Mouse (Mus musculus) liver (tissue): ENCODE measurements at regions not wholly inside any gene's neighbourhood (a gene's known extent, or its start where the extent isn't known, plus 50 kb on each side); places are given as distances from the start of the nearest gene placed in this dataset.

Experiments used
- DNase-seq: peaks from one replicate; pipeline ENCODE4 v3.0.0-alpha.2; 2020; ENCODE audit warnings: mixed read lengths

GRCm38 (mm10) chr12:6211266-6211665 lies 835.8 kb upstream of the Klhl29 start:
- DNase-seq = no peak

GRCm38 (mm10) chr12:6189232-6189631 lies 813.8 kb upstream of the Klhl29 start:
- DNase-seq = no peak

- DNase-seq = no peak
Measured at GRCm38 (mm10) chr12:6168795-6169194, 793.3 kb upstream of the Klhl29 start.

- DNase-seq = no peak
Measured at GRCm38 (mm10) chr12:6154287-6154686, 778.8 kb upstream of the Klhl29 start.

- DNase-seq = no peak
Measured at GRCm38 (mm10) chr12:6151476-6151875, 776.0 kb upstream of the Klhl29 start.

GRCm38 (mm10) chr12:6132451-6132850 lies 757.0 kb upstream of the Klhl29 start:
- DNase-seq = no peak

- DNase-seq = no peak
Measured at GRCm38 (mm10) chr12:6119557-6119956, 744.1 kb upstream of the Klhl29 start.

GRCm38 (mm10) chr12:6115254-6115653 lies 739.8 kb upstream of the Klhl29 start:
- no peak for DNase-seq

GRCm38 (mm10) chr12:6097295-6097694 lies 721.8 kb upstream of the Klhl29 start:
- no peak for DNase-seq

GRCm38 (mm10) chr12:6087627-6088350 lies 712.3 kb upstream of the Klhl29 start:
- DNase-seq = no peak

GRCm38 (mm10) chr12:6087071-6087470 lies 711.6 kb upstream of the Klhl29 start:
- no peak for DNase-seq

GRCm38 (mm10) chr12:6046866-6047689 lies 671.6 kb upstream of the Klhl29 start:
- DNase-seq = no peak

GRCm38 (mm10) chr12:6046110-6046509 lies 670.6 kb upstream of the Klhl29 start:
- no peak for DNase-seq

- DNase-seq = peak; percentile 3
Measured at GRCm38 (mm10) chr12:6042326-6042725, 666.8 kb upstream of the Klhl29 start.

GRCm38 (mm10) chr12:6024111-6024510 lies 648.6 kb upstream of the Klhl29 start:
- no peak for DNase-seq

GRCm38 (mm10) chr12:6022490-6022889 lies 647.0 kb upstream of the Klhl29 start:
- no peak for DNase-seq

GRCm38 (mm10) chr12:6000961-6001360 lies 625.5 kb upstream of the Klhl29 start:
- DNase-seq = no peak

GRCm38 (mm10) chr12:5997366-5997765 lies 621.9 kb upstream of the Klhl29 start:
- DNase-seq = no peak

- no peak for DNase-seq
Measured at GRCm38 (mm10) chr12:5996672-5997071, 621.2 kb upstream of the Klhl29 start.

GRCm38 (mm10) chr12:5983937-5984610 lies 608.6 kb upstream of the Klhl29 start:
- DNase-seq = no peak

- no peak for DNase-seq
Measured at GRCm38 (mm10) chr12:5982096-5982495, 606.6 kb upstream of the Klhl29 start.

GRCm38 (mm10) chr12:5975926-5976325 lies 600.4 kb upstream of the Klhl29 start:
- no peak for DNase-seq

GRCm38 (mm10) chr12:5969556-5969955 lies 594.1 kb upstream of the Klhl29 start:
- no peak for DNase-seq

GRCm38 (mm10) chr12:5956141-5956540 lies 580.7 kb upstream of the Klhl29 start:
- no peak for DNase-seq
